Mouse (Mus musculus) natural killer cell, adult 2 months (primary cell): ENCODE results near the gene Cer1.

ENCODE experiments used
- DNase-seq, 2 experiments: peaks; one replicate each; pipeline ENCODE4 v3.0.0; 2022; ENCODE audit warnings: low spot score in 2 of 2

Gene Cer1

GRCm38 (mm10) chr4:82874791-82875190 is 10.2 kb downstream of the Cer1 start:
- DNase-seq = no peak

GRCm38 (mm10) chr4:82872548-82872947 is 12.4 kb downstream of the Cer1 start:
- no peak for DNase-seq

- no peak for DNase-seq
Observed at GRCm38 (mm10) chr4:82872121-82872520, 12.8 kb downstream of the Cer1 start.

DNA sequence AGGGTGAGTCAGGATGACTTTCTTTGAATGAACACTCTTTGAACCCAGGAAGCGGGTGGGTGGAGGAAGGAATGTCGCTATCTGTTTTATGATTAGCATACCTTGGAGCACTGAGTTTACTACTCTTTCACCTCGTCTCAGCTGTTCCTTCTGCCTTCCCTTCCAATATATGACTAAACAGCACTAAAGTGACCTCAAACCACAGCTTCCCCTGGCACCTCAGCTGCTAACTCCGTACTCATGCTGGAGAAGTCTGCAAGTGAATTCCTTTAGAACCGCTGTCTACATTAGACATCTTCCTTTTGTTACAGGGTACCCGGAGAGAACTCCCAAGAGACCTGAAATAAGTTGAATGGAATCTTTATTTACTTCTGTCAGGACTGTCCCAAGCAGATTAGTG is 14.0 kb downstream of the Cer1 start:
- DNase-seq = no peak

GRCm38 (mm10) chr4:82867731-82868445 is 17.1 kb downstream of the Cer1 start:
- DNase-seq = no peak

DNA sequence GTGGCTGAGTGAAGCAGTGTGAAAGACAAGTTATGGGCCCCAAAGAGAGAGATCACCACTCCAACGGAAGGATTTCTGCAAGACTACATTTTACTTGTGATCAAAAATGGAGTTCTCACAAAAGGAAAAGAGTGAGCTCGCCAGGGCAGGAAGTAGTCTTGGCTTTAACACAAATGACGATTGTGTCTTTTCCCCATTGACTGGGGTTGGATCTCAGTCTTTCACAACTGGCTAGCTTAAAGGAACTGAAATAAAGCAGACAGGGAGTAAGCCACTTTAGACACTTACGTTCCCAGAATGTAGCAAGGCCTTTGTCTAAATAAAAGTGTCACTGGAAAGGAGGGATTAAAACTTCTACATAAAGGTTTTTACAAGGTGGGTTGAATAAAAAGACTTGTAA is 17.8 kb downstream of the Cer1 start:
- DNase-seq = no peak

- no peak for DNase-seq
Observed at GRCm38 (mm10) chr4:82864974-82865699, 19.8 kb downstream of the Cer1 start.

GRCm38 (mm10) chr4:82863316-82863715 is 21.6 kb downstream of the Cer1 start:
- no peak for DNase-seq

DNA sequence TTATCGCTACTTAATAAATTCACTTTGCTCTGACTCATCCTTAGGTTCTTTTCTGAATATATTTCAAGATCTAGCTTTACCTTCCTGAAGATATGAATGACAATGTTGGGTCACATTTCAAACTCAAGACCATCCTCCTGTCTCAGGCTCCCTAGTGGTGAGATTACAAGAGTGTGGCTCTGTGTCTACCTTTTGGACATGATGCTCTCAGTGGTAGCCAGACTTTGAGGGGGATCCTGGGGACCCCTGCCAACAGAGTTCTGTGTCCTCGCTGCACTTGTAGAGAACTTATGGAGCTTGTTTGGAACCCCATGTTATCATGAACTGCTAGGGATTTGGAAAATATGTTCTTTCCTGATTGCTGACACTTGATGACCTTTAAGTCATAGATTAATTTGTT is 23.5 kb downstream of the Cer1 start:
- DNase-seq = no peak

GRCm38 (mm10) chr4:82860566-82860965 is 24.4 kb downstream of the Cer1 start:
- no peak for DNase-seq

DNA sequence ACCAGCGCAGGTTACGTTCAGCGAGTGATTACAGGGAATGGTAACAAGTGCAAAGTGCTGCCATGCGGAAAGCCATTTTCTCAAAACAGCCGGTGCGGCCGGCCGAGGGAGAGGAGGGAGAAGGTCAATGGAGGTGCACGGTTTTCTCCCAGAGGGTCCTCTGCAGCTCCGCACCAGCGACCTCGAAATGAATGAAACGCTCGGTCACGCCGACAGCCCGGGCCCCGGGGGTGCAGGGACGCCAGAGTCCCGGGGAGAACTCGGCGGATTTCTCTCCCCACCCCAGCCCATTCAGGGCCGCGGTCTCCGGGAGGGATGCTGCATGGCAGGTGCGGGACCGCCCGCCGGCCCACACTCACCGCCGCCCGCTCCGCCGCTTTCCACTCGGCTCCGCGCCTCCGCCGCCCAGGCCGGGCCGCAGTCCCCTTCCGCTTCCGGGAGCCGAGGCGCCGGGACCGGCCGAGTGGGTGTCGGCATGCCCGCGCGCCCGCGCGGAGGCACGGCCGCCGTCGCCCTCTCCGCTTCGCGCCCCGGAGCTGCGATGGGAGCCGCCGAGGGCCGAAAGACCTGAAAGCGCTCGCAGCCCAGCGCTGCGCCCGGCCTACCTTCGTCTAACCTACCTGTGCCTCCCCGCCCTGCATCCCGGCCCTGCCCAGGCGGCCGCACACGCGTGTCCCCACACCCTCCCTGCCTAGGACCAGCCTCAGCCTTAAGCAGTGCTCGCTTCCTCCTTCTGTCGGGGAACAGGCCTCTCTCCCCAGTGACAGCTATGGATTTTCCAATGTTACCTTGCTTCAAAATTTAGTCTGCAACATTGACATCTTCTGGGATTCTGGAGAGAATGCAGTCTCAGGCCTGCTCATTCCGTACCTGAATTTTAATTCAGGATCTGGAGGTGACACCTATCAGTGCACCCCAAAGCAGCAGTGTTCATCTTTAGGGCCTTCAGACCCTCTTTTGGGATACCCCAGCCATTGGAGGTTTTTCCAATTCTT is 25.5 kb downstream of the Cer1 start, which contains the start of gene Zdhhc21:
TSS of gene Zdhhc21 (minus strand) at position 828 of the 995 bp plus-strand sequence.
- peak; percentile 54 to 64 for DNase-seq

DNA sequence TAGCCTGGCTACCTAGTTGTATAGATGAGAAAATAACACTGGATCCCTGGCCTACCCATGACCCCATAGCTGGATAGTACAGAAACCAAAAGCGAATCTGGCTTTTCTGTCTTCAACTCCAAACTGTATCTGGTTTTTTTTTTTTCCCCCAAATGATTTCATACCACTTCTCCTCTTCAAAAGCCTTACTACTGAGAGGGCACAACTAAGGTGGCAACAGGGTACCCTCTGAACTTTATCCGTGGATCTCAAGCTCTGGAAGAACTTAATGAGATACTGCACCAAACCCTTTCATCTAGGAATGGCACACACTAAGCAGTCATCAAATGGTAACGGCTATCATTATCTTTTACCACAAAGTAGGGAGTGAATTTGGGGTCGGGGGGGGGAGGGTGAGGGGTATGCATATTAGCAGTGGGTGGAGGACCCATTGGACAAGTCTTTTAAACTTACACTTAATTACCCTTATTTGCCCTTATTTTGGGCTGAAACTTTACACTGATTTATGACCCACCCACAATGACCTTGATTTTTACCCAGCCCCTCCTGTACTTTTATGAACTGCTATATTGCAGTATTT is 26.4 kb downstream of the Cer1 start:
- no peak for DNase-seq

DNA sequence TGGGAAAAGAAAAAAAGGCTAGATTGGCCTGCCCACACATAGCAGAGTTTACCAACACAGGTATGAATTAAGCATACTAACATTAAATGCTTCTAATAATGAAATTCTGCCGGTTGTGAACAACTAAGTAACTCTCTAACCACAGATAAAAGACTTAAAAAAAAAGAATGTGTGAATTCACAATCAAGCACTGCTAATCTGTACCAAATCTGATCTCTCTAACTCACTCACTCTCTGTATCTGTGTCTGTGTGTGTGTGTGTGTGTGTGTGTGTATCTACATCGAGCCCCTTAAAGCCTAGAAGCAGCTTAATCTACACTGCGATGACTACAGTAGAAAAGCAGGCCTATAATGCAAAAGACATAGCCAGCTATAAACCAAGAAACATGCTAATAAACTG is 28.0 kb downstream of the Cer1 start:
- DNase-seq = no peak

DNA sequence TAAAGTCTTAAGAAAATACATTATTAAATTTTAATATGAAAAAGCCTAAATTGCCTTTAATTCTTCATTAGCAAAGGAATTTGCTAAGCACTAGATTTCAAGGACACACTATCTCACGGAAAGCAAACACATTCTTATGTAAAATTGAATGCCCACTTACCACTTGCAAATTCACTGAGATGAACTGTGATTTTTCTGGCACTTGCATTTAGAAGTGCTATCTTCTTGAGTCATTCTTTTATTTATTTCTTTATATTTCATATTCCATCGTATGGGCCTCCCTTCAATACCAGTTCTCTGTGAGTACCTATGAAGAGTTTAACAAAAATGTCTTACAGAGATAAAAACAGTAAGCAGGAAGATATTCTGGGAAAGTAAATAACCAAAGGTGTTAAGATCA is 31.1 kb downstream of the Cer1 start:
- no peak for DNase-seq

- DNase-seq = peak in 1 of 2 experiments; percentile 10
Observed at GRCm38 (mm10) chr4:82848552-82849234, 36.3 kb downstream of the Cer1 start.

- no peak for DNase-seq
Observed at GRCm38 (mm10) chr4:82837526-82838240, 47.3 kb downstream of the Cer1 start.
